Mouse (Mus musculus) brain, embryonic 14.5 days (tissue): ENCODE measurements around the gene Dydc2.

Experiments used
- CTCF ChIP-seq: fragments of 200-500 bp; IDR thresholded peaks from 2 replicates; pipeline ENCODE4 v1.5.1; 2012; ENCODE audit warnings: inconsistent platforms, mild to moderate bottlenecking, moderate library complexity, borderline replicate concordance; ENCODE audit not compliant: insufficient read depth, insufficient read length; ENCODE audit errors: extremely low read depth
- POLR2A ChIP-seq: fragments of 200-500 bp; IDR thresholded peaks from 2 replicates; pipeline ENCODE4 v1.6.1; 2012; ENCODE audit warnings: mild to moderate bottlenecking, inconsistent platforms, borderline replicate concordance; ENCODE audit not compliant: poor library complexity, insufficient read depth, insufficient read length, severe bottlenecking; ENCODE audit errors: extremely low read depth

DNA sequence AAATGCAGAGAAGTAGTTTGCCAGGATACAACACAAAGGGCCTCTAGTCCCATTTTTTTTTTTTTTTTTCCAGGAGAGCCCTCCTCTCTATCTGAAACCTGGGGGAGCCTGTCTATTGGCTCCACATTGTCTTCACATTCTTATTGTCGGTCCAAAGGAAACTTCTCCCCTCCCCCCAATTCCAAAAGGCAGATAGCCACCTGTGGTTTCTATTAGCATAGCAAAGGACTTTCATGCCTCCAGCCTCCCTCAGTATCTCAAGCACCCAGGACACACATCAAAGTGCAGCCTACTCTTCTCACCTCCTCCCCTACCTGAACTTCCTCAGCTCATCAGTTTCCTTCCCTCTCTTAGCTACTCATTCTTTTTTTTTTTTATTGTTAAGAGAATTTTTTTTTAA lies 2.6 kb downstream of the Dydc2 start:
- TF ChIP-seq POLR2A, result no peak
- no peak for TF ChIP-seq CTCF
